Mouse (Mus musculus) MEL (cell line): ENCODE results near the gene Tead3. TPM values are rescaled to one million over a fixed set of nuclear protein-coding genes. Genes with fewer than 3 reads are reported as not detected.
A peak's percentile ranks its signal among the peaks of the same experiment; 100 is the strongest.
"Not testable (repeated sequence)": the region's sequence is repeated elsewhere in the genome, so short reads cannot be mapped to it uniquely, and the experiment has no call there.

ENCODE experiments used
- DNase-seq: peaks from one replicate; pipeline ENCODE4 v3.0.0; 2011; ENCODE audit warnings: low read depth, low spot score
- H3K27ac ChIP-seq: 2 replicates; pipeline ENCODE4 v1.5.1; 2012; ENCODE audit warnings: low read depth, mild to moderate bottlenecking, control low read depth, low read length, moderate library complexity; ENCODE audit not compliant: control insufficient read depth
- H3K27me3 ChIP-seq, 2 experiments: fragments of 150-350 bp in 1 of 2; sonication (generic) in 1 of 2; 2 replicates each; pipeline ENCODE4 v1.6.1; 2012; ENCODE audit warnings: low read length in 2 of 2, mild to moderate bottlenecking in 2 of 2, improper control_type of control experiment in 1 of 2, moderate library complexity in 1 of 2; ENCODE audit not compliant: insufficient read depth in 2 of 2, control insufficient read depth in 1 of 2
- H3K36me3 ChIP-seq, 2 experiments: 2 replicates each; pipeline ENCODE4 v1.6.1; 2012 to 2014; ENCODE audit warnings: low read length in 2 of 2, improper control_type of control experiment in 1 of 2, inconsistent platforms in 1 of 2, mild to moderate bottlenecking in 1 of 2; ENCODE audit not compliant: insufficient read depth in 2 of 2, control insufficient read depth in 1 of 2
- H3K4me1 ChIP-seq, 2 experiments: fragments of 150-350 bp in 1 of 2; sonication (generic) in 1 of 2; 2 replicates each; pipeline ENCODE4 v1.6.1; 2012; ENCODE audit warnings: low read length in 2 of 2, improper control_type of control experiment in 1 of 2, mild to moderate bottlenecking in 1 of 2; ENCODE audit not compliant: insufficient read depth in 2 of 2, control insufficient read depth in 1 of 2
- H3K4me3 ChIP-seq, 2 experiments: fragments of 150-350 bp in 1 of 2; sonication (generic) in 1 of 2; 2 replicates each; pipeline ENCODE4 v1.5.1; 2012; ENCODE audit warnings: low read depth in 2 of 2, low read length in 2 of 2, mild to moderate bottlenecking in 2 of 2, moderate library complexity in 2 of 2, control low read depth in 1 of 2, improper control_type of control experiment in 1 of 2; ENCODE audit not compliant: control insufficient read depth in 1 of 2, insufficient read depth in 1 of 2
- H3K79me2 ChIP-seq: 2 replicates; pipeline ENCODE4 v1.6.1; 2012; ENCODE audit warnings: mild to moderate bottlenecking, low read length, moderate library complexity; ENCODE audit not compliant: control insufficient read depth, poor library complexity, insufficient read depth
- H3K9ac ChIP-seq: 2 replicates; pipeline ENCODE4 v1.6.1; 2012; ENCODE audit warnings: low read depth, mild to moderate bottlenecking, control low read depth, low read length, moderate library complexity; ENCODE audit not compliant: control insufficient read depth, poor library complexity, severe bottlenecking
- H3K9me3 ChIP-seq: fragments of 150-350 bp; sonication (generic); replicated peaks from 2 replicates; pipeline ENCODE4 v1.6.1; 2012; ENCODE audit warnings: mild to moderate bottlenecking, low read length, improper control_type of control experiment, moderate library complexity; ENCODE audit not compliant: insufficient read depth
- BHLHE40 ChIP-seq: IDR thresholded peaks from 2 replicates; pipeline ENCODE4 v1.6.1; 2012; ENCODE audit warnings: low read depth, mild to moderate bottlenecking, inconsistent platforms, low read length, improper control_type of control experiment, borderline replicate concordance
- CHD1 ChIP-seq: IDR thresholded peaks from 2 replicates; pipeline ENCODE4 v1.6.1; 2012; ENCODE audit warnings: low read depth, mild to moderate bottlenecking, inconsistent platforms, low read length, improper control_type of control experiment
- CHD2 ChIP-seq: IDR thresholded peaks from 2 replicates; pipeline ENCODE4 v1.6.1; 2011; ENCODE audit warnings: low read length, improper control_type of control experiment
- E2F4 ChIP-seq: IDR thresholded peaks from 2 replicates; pipeline ENCODE4 v1.6.1; 2011; ENCODE audit warnings: low read depth, low read length, improper control_type of control experiment, borderline replicate concordance
- EP300 ChIP-seq, 2 experiments: IDR thresholded peaks; 2 replicates each; pipeline ENCODE4 v1.6.1; 2011; ENCODE audit warnings: improper control_type of control experiment in 2 of 2, low read length in 2 of 2, low read depth in 1 of 2, mild to moderate bottlenecking in 1 of 2
- ETS1 ChIP-seq: IDR thresholded peaks from 2 replicates; pipeline ENCODE4 v1.6.1; 2012; ENCODE audit warnings: low read depth, mild to moderate bottlenecking, inconsistent platforms, low read length, improper control_type of control experiment, moderate library complexity
- MAFK ChIP-seq: IDR thresholded peaks from 2 replicates; pipeline ENCODE4 v1.6.1; 2011; ENCODE audit warnings: low read depth, mild to moderate bottlenecking, low read length, improper control_type of control experiment, borderline replicate concordance
- MAX ChIP-seq: IDR thresholded peaks from 2 replicates; pipeline ENCODE4 v1.6.1; 2011; ENCODE audit warnings: low read length, improper control_type of control experiment
- MEF2A ChIP-seq: IDR thresholded peaks from 2 replicates; pipeline ENCODE4 v1.6.1; 2014; ENCODE audit warnings: low read depth, mild to moderate bottlenecking, inconsistent platforms, low read length, improper control_type of control experiment; ENCODE audit not compliant: poor library complexity, insufficient replicate concordance, severe bottlenecking; ENCODE audit errors: extremely low read depth
- MXI1 ChIP-seq: IDR thresholded peaks from 2 replicates; pipeline ENCODE4 v1.6.1; 2011; ENCODE audit warnings: mild to moderate bottlenecking, low read depth, low read length, improper control_type of control experiment
- MYB ChIP-seq: IDR thresholded peaks from 2 replicates; pipeline ENCODE4 v1.6.1; 2011; ENCODE audit warnings: mild to moderate bottlenecking, low read depth, low read length, improper control_type of control experiment
- NRF1 ChIP-seq: IDR thresholded peaks from 2 replicates; pipeline ENCODE4 v1.6.1; 2014; ENCODE audit warnings: low read depth, mild to moderate bottlenecking, inconsistent platforms, low read length, improper control_type of control experiment, moderate library complexity; ENCODE audit not compliant: poor library complexity, insufficient read depth, severe bottlenecking
- POLR2A ChIP-seq, 2 experiments: IDR thresholded peaks; 2 replicates each; pipeline ENCODE4 v1.6.1; 2011 to 2012; ENCODE audit warnings: low read length in 2 of 2, mild to moderate bottlenecking in 2 of 2, control low read depth in 1 of 2, improper control_type of control experiment in 1 of 2, low read depth in 1 of 2, moderate library complexity in 1 of 2; ENCODE audit not compliant: control insufficient read depth in 1 of 2, insufficient read depth in 1 of 2, poor library complexity in 1 of 2
- POLR2AphosphoS5 ChIP-seq: IDR thresholded peaks from 2 replicates; pipeline ENCODE4 v1.6.1; 2012; ENCODE audit warnings: low read depth, borderline replicate concordance, mild to moderate bottlenecking, inconsistent platforms, low read length, moderate library complexity, mixed read lengths
- RAD21 ChIP-seq: IDR thresholded peaks from 2 replicates; pipeline ENCODE4 v1.6.1; 2011; ENCODE audit warnings: mild to moderate bottlenecking, low read depth, low read length, improper control_type of control experiment
- RCOR1 ChIP-seq: IDR thresholded peaks from 2 replicates; pipeline ENCODE4 v1.6.1; 2012; ENCODE audit warnings: low read depth, mild to moderate bottlenecking, inconsistent platforms, low read length, improper control_type of control experiment
- SIN3A ChIP-seq: IDR thresholded peaks from 2 replicates; pipeline ENCODE4 v1.6.1; 2012; ENCODE audit warnings: low read length, improper control_type of control experiment, inconsistent platforms
- TCF12 ChIP-seq: IDR thresholded peaks from 2 replicates; pipeline ENCODE4 v1.6.1; 2014; ENCODE audit warnings: low read depth, mild to moderate bottlenecking, inconsistent platforms, low read length, improper control_type of control experiment, moderate library complexity
- USF2 ChIP-seq, 2 experiments: IDR thresholded peaks; 2 replicates each; pipeline ENCODE4 v1.6.1; 2011 to 2012; ENCODE audit warnings: improper control_type of control experiment in 2 of 2, low read length in 2 of 2, borderline replicate concordance in 1 of 2, inconsistent platforms in 1 of 2, low read depth in 1 of 2, mild to moderate bottlenecking in 1 of 2; ENCODE audit not compliant: insufficient read depth in 1 of 2
- ZMIZ1 ChIP-seq: IDR thresholded peaks from 2 replicates; pipeline ENCODE4 v1.6.1; 2012; ENCODE audit warnings: low read depth, mild to moderate bottlenecking, inconsistent platforms, low read length, improper control_type of control experiment, moderate library complexity
- ZNF384 ChIP-seq: IDR thresholded peaks from 2 replicates; pipeline ENCODE4 v1.6.1; 2012; ENCODE audit warnings: low read depth, mild to moderate bottlenecking, inconsistent platforms, low read length, improper control_type of control experiment
- polyA plus RNA-seq, 2 experiments: library from polyadenylated mRNA; stranded (reverse) in 1 of 2; unstranded in 1 of 2; fragments of >175 nt in 1 of 2; fragments of >200 nt in 1 of 2; gene quantifications; 2 replicates each; pipeline versions ENCODE4 v1.2.1 to v1.2.4; 2012; ENCODE audit warnings: low replicate concordance in 2 of 2, low read depth in 1 of 2; ENCODE audit not compliant: insufficient read length in 2 of 2, insufficient read depth in 1 of 2, missing spikeins in 1 of 2
- total RNA-seq: library from RNA; depleted of rRNA; stranded (reverse); fragments of 300-350 nt; gene quantifications from 2 replicates; pipeline ENCODE4 v1.2.3, GENCODE M21; 2012

Tead3 gene
- total and polyA plus RNA-seq, 3 experiments = 0.73 to 4.1 TPM; not detected in 1

DNA sequence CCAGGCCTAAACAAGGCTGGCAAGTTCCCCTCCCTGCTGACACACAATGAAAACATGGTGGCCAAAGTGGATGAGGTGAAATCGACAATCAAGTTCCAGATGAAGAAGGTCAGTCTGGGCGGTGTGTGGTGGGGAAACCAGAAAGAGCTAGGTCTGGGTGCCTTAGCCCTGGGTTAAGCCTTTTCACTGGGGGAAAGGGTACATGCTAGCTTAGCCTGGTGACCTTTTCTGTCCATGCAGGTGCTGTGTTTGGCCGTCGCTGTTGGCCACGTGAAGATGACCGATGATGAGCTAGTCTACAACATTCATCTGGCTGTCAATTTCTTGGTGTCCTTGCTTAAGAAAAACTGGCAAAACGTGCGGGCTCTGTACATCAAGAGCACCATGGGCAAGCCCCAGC is 20.0 kb downstream of the Tead3 start:
- not testable (repeated sequence) for H3K4me1 ChIP-seq, H3K36me3 ChIP-seq
- peak overlapping the region; percentile 99 for H3K9ac ChIP-seq

DNA sequence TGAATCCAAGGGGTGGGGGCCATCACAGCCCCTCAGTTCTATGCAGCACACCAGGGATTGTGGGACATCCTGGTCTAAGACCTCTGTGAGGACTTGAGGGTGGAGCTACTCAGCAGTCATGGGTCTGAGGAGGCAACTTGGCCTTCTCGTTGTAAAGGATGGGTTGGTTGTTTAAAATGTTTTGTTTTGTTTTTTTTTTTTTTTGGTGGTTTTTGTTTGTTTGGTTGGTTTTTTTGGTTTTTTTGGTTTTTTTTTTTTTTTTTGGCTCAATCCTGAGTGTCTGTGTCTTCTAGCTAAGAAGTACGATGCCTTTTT is 20.4 kb downstream of the Tead3 start:
- Histone ChIP-seq H3K4me3 (peak overlapping the region; percentile 94 to 96), H3K9me3 (no peaks in the 10 kb centered on the region), H3K79me2 (peaks cover 24% of the 10 kb centered on the region), H3K9ac (peak overlapping the region; percentile 99), H3K4me1 (peaks cover 0 to 8% of the 10 kb centered on the region in 2 experiments; a peak in 1 of 4 replicates), H3K27me3 (no peaks in the 10 kb centered on the region), H3K36me3 (peaks cover 4 to 5% of the 10 kb centered on the region in 2 experiments; a peak in 3 of 4 replicates), H3K27ac (peak overlapping the region; percentile 91)
- TF ChIP-seq ZNF384 (0 out of 2 replicates have a peak, but pooled peaks have one; percentile 13), CHD1 (peak; percentile 78; the same call in 1 of the 2 replicates), NRF1 (no peak), POLR2A (IDR thresholded peaks at IDR 0.05; ENCODE audit: control insufficient read depth in 1 of 2, insufficient read depth in 1 of 2, low read depth in 1 of 2, low read length in 2 of 2, poor library complexity in 1 of 2) (no peak; a peak in 1 of 4 replicates)
- DNase-seq = no peak

More for the DNA sequence above, 20.0 kb downstream of the Tead3 start:
- H3K27me3 ChIP-seq, DNase-seq, H3K9me3 ChIP-seq: not testable (repeated sequence)
- 0 out of 2 replicates have a peak, but pooled peaks have one; percentile 20 for TF ChIP-seq CHD1
- Histone ChIP-seq H3K27ac (peak overlapping the region; percentile 91), H3K4me3 (peak overlapping the region; percentile 94 to 96; a peak in 3 of 4 replicates), H3K79me2 (peaks cover 24% of the 10 kb centered on the region)

DNA sequence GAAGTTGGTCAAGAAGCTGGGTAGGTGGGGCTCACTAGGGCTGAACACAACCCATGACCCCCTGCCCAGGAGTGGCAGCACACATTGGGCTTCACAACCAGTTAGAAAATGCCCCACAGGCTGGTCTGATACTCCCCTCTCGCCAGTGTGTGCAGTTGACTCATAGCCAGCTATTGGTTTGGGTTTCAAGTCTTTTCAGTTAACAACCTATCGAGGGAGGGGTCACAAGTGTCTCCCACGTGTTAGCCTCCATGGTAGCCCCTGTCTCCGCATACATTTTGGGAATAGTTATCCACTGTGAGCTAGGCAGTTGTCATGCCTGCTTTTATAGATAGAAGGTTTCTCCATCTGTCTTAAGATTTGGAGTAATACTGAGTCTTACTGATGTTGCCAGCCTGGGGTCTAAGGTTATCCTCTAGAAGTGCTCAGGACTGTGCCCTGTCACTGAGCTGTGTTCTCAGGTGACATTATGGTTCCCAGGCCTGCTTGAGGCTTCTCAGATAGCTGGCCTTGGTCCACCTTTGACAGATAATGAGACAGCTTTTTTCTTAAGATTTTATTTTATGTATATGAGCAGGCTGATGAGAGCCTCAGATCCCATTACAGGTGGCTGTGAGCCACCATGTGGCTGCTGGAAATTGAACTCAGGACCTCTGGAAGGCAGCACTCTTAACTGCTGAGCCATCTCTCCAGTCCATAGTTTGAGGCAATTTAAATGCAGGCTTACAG is 20.9 kb downstream of the Tead3 start:
- H3K9me3 ChIP-seq = no peaks in the 10 kb centered on the region
- H3K27me3 ChIP-seq = no peaks in the 10 kb centered on the region
- H3K9ac ChIP-seq = peak overlapping the region; percentile 99
- peaks cover 4 to 5% of the 10 kb centered on the region in 2 experiments; a peak in 3 of 4 replicates for H3K36me3 ChIP-seq
- DNase-seq = peak; percentile 59
- peaks cover 0 to 8% of the 10 kb centered on the region in 2 experiments; a peak in 1 of 4 replicates for H3K4me1 ChIP-seq
- H3K27ac ChIP-seq = peak overlapping the region; percentile 91
- H3K4me3 ChIP-seq = peak overlapping the region; percentile 94 to 96
- H3K79me2 ChIP-seq = peaks cover 24% of the 10 kb centered on the region
- peak; percentile 32 for TF ChIP-seq MXI1
- no peak for TF ChIP-seq RCOR1
- TF ChIP-seq EP300 (IDR thresholded peaks at IDR 0.05; ENCODE audit: low read depth in 1 of 2, low read length in 2 of 2) = no peak
- TF ChIP-seq MAFK = no peak
- 0 out of 2 replicates have a peak, but pooled peaks have one; percentile 21 for TF ChIP-seq CHD1
- TF ChIP-seq E2F4 = no peak
- no peak for TF ChIP-seq NRF1
- TF ChIP-seq MYB = no peak
- no peak for TF ChIP-seq ZMIZ1
- no peak for TF ChIP-seq CHD2
- no peak for TF ChIP-seq MEF2A
- no peak for TF ChIP-seq BHLHE40
- TF ChIP-seq SIN3A = 0 out of 2 replicates have a peak, but pooled peaks have one; percentile 19
- no peak; a peak in 2 of 4 replicates for TF ChIP-seq POLR2A (IDR thresholded peaks at IDR 0.05; ENCODE audit: control insufficient read depth in 1 of 2, insufficient read depth in 1 of 2, low read depth in 1 of 2, low read length in 2 of 2, poor library complexity in 1 of 2)
- TF ChIP-seq MAX = peak; percentile 21; the same call in 1 of the 2 replicates
- TF ChIP-seq ZNF384 = no peak
- TF ChIP-seq USF2 (IDR thresholded peaks at IDR 0.05; ENCODE audit: borderline replicate concordance in 1 of 2, insufficient read depth in 1 of 2, low read depth in 1 of 2, low read length in 2 of 2) = no peak
- no peak for TF ChIP-seq RAD21
- TF ChIP-seq ETS1 = no peak
- TF ChIP-seq TCF12 = no peak
- TF ChIP-seq POLR2AphosphoS5 = no peak
